Mouse (Mus musculus) liver, embryonic 13.5 days (tissue): Measurements from ENCODE around the gene Slc38a1. TPM values are rescaled to one million over a fixed set of nuclear protein-coding genes. Genes with fewer than 3 reads are reported as not detected.
A peak's percentile ranks its signal among the peaks of the same experiment; 100 is the strongest.

Source experiments
- ATAC-seq: fragments of 200-750 bp; cut with Nextera tagmentation; 2 replicates; pipeline ENCODE4 v1.8.0; 2017; ENCODE audit warnings: low read depth, mild to moderate bottlenecking, moderate number of reproducible peaks, moderate library complexity
- DNase-seq: peaks from one replicate; pipeline ENCODE4 v3.0.0; 2022
- H3K27ac ChIP-seq: fragments of 300-500 bp; sonication (generic); 2 replicates; pipeline ENCODE4 v1.5.1; 2015; ENCODE audit warnings: moderate library complexity, mild to moderate bottlenecking, inconsistent platforms
- H3K27me3 ChIP-seq: fragments of 300-500 bp; sonication (generic); 2 replicates; pipeline ENCODE4 v1.6.1; 2015; ENCODE audit warnings: mild to moderate bottlenecking, inconsistent platforms
- H3K36me3 ChIP-seq: fragments of 300-500 bp; sonication (generic); 2 replicates; pipeline ENCODE4 v1.6.1; 2015; ENCODE audit warnings: mild to moderate bottlenecking, inconsistent platforms
- H3K4me1 ChIP-seq: fragments of 300-500 bp; sonication (generic); replicated peaks from 2 replicates; pipeline ENCODE4 v1.6.1; 2015; ENCODE audit warnings: inconsistent platforms
- H3K4me2 ChIP-seq: fragments of 300-500 bp; sonication (generic); 2 replicates; pipeline ENCODE4 v1.6.1; 2015; ENCODE audit warnings: inconsistent platforms, mild to moderate bottlenecking, moderate library complexity
- H3K4me3 ChIP-seq: fragments of 300-500 bp; sonication (generic); replicated peaks from 2 replicates; pipeline ENCODE4 v1.5.1; 2015; ENCODE audit warnings: mild to moderate bottlenecking, inconsistent platforms
- H3K9ac ChIP-seq: fragments of 300-500 bp; sonication (generic); 2 replicates; pipeline ENCODE4 v1.6.1; 2015; ENCODE audit warnings: mild to moderate bottlenecking, inconsistent platforms
- H3K9me3 ChIP-seq: fragments of 300-500 bp; sonication (generic); replicated peaks from 2 replicates; pipeline ENCODE4 v1.6.1; 2016; ENCODE audit warnings: inconsistent platforms
- whole genome bisulfite sequencing: fragments of 180-500 bp; shearing (Covaris S2); methylation state at CpG from one replicate; pipeline ENCODE4 v1.1.7; 2015; ENCODE audit not compliant: insufficient replicate concordance; 5-methylcytosine and 5-hydroxymethylcytosine counted together
- polyA plus RNA-seq: library from polyadenylated mRNA; unstranded; fragments of >200 nt; fragmentation: Nextera tagmentation; extraction: Ambion mirVana; gene quantifications from 2 replicates; pipeline ENCODE4 v1.2.1, GENCODE M21; 2015

Gene Slc38a1
- polyA plus RNA-seq, 1 experiment from 2014 or later = 29.6 TPM

- H3K9me3 ChIP-seq = no peaks in the 10 kb centered on the region
- no peak overlapping the region for H3K9ac ChIP-seq
- no peak overlapping the region for H3K4me3 ChIP-seq
- no peak for DNase-seq
- ATAC-seq = no peak
- no peaks in the 10 kb centered on the region for H3K27me3 ChIP-seq
- H3K4me1 ChIP-seq = peaks cover 7% of the 10 kb centered on the region; the same call in 1 of the 2 replicates
- peaks cover 61% of the 10 kb centered on the region for H3K36me3 ChIP-seq
- H3K27ac ChIP-seq = no peak overlapping the region
- WGBS = 84% methylated on average over 5 of the region's 5 CpGs
- no peak overlapping the region for H3K4me2 ChIP-seq
Observed at GRCm38 (mm10) chr15:96607422-96607821, 35.3 kb downstream of the Slc38a1 start.

GRCm38 (mm10) chr15:96604282-96604681, 38.4 kb downstream of the Slc38a1 start:
- Histone ChIP-seq H3K4me2 (no peak overlapping the region), H3K9ac (no peak overlapping the region), H3K4me1 (peaks cover 14% of the 10 kb centered on the region), H3K27me3 (no peaks in the 10 kb centered on the region), H3K9me3 (no peaks in the 10 kb centered on the region), H3K36me3 (peaks cover 41% of the 10 kb centered on the region), H3K27ac (no peak overlapping the region), H3K4me3 (no peak overlapping the region)
- DNase-seq = no peak
- 73% methylated on average over 10 of the region's 10 CpGs for WGBS
- ATAC-seq = no peak

- Histone ChIP-seq H3K4me2 (no peak overlapping the region), H3K4me1 (peaks cover 23% of the 10 kb centered on the region), H3K9me3 (no peaks in the 10 kb centered on the region), H3K27ac (no peak overlapping the region), H3K9ac (no peak overlapping the region), H3K27me3 (no peaks in the 10 kb centered on the region), H3K36me3 (peaks cover 31% of the 10 kb centered on the region), H3K4me3 (no peak overlapping the region)
- DNase-seq = no peak
- 89% methylated on average over 16 of the region's 16 CpGs for WGBS
- no peak for ATAC-seq
Observed at GRCm38 (mm10) chr15:96602043-96602442, 40.7 kb downstream of the Slc38a1 start.

GRCm38 (mm10) chr15:96599852-96600781, 42.6 kb downstream of the Slc38a1 start:
- Histone ChIP-seq H3K9me3 (no peaks in the 10 kb centered on the region), H3K4me3 (no peak overlapping the region), H3K27me3 (no peaks in the 10 kb centered on the region), H3K4me1 (peaks cover 16% of the 10 kb centered on the region), H3K36me3 (peaks cover 23% of the 10 kb centered on the region), H3K27ac (no peak overlapping the region), H3K9ac (no peak overlapping the region), H3K4me2 (no peak overlapping the region)
- ATAC-seq = no peak
- DNase-seq = no peak
- WGBS = 78% methylated on average over 21 of the region's 21 CpGs

- Histone ChIP-seq H3K4me2 (no peak overlapping the region), H3K9me3 (no peaks in the 10 kb centered on the region), H3K4me1 (peaks cover 23% of the 10 kb centered on the region), H3K9ac (no peak overlapping the region), H3K27me3 (no peaks in the 10 kb centered on the region), H3K4me3 (no peak overlapping the region), H3K27ac (no peak overlapping the region), H3K36me3 (peaks cover 18% of the 10 kb centered on the region)
- WGBS = 42% methylated on average over 11 of the region's 11 CpGs
- no peak for ATAC-seq
- DNase-seq = peak; percentile 9
Observed at GRCm38 (mm10) chr15:96598888-96599578, 43.7 kb downstream of the Slc38a1 start.

- ATAC-seq (no peak), DNase-seq (no peak)
- Histone ChIP-seq H3K9me3 (no peaks in the 10 kb centered on the region), H3K4me2 (no peak overlapping the region), H3K27me3 (no peaks in the 10 kb centered on the region), H3K4me3 (no peak overlapping the region), H3K27ac (no peak overlapping the region), H3K4me1 (peaks cover 28% of the 10 kb centered on the region), H3K36me3 (peaks cover 14% of the 10 kb centered on the region), H3K9ac (no peak overlapping the region)
- 86% methylated on average over 9 of the region's 9 CpGs for WGBS
Observed at GRCm38 (mm10) chr15:96597116-96597515, 45.6 kb downstream of the Slc38a1 start.

GRCm38 (mm10) chr15:96594316-96594715, 48.4 kb downstream of the Slc38a1 start:
- Histone ChIP-seq H3K4me3 (no peak overlapping the region), H3K36me3 (peaks cover 26% of the 10 kb centered on the region), H3K27me3 (no peaks in the 10 kb centered on the region), H3K9me3 (no peaks in the 10 kb centered on the region), H3K9ac (no peak overlapping the region), H3K27ac (no peak overlapping the region), H3K4me1 (peaks cover 23% of the 10 kb centered on the region), H3K4me2 (no peak overlapping the region)
- 82% methylated on average over 7 of the region's 7 CpGs for WGBS
- ATAC-seq (no peak), DNase-seq (no peak)

- no peak overlapping the region for H3K4me3 ChIP-seq
- peaks cover 30% of the 10 kb centered on the region for H3K36me3 ChIP-seq
- 63% methylated on average over 7 of the region's 7 CpGs for WGBS
- H3K9me3 ChIP-seq = no peaks in the 10 kb centered on the region
- no peaks in the 10 kb centered on the region for H3K27me3 ChIP-seq
- ATAC-seq (no peak), DNase-seq (no peak)
- no peak overlapping the region for H3K4me2 ChIP-seq
- peaks cover 18% of the 10 kb centered on the region for H3K4me1 ChIP-seq
- no peak overlapping the region for H3K27ac ChIP-seq
- no peak overlapping the region for H3K9ac ChIP-seq
Observed at GRCm38 (mm10) chr15:96593866-96594265, 48.8 kb downstream of the Slc38a1 start.

GRCm38 (mm10) chr15:96593457-96593856, 49.3 kb downstream of the Slc38a1 start:
- ATAC-seq = no peak
- no peak overlapping the region; the same call in 1 of the 2 replicates for H3K27ac ChIP-seq
- H3K4me2 ChIP-seq = no peak overlapping the region
- H3K36me3 ChIP-seq = peaks cover 34% of the 10 kb centered on the region
- no peak overlapping the region for H3K9ac ChIP-seq
- DNase-seq = no peak
- no peaks in the 10 kb centered on the region for H3K9me3 ChIP-seq
- H3K4me3 ChIP-seq = no peak overlapping the region
- no peaks in the 10 kb centered on the region for H3K27me3 ChIP-seq
- 69% methylated on average over 6 of the region's 6 CpGs for WGBS
- H3K4me1 ChIP-seq = peaks cover 14% of the 10 kb centered on the region

- no peaks in the 10 kb centered on the region for H3K9me3 ChIP-seq
- peaks cover 13% of the 10 kb centered on the region for H3K4me1 ChIP-seq
- DNase-seq (no peak), ATAC-seq (no peak)
- no peak overlapping the region for H3K4me3 ChIP-seq
- H3K4me2 ChIP-seq = no peak overlapping the region
- no peak overlapping the region for H3K27ac ChIP-seq
- H3K36me3 ChIP-seq = peaks cover 37% of the 10 kb centered on the region
- 75% methylated on average over 13 of the region's 13 CpGs for WGBS
- H3K9ac ChIP-seq = no peak overlapping the region
- no peaks in the 10 kb centered on the region for H3K27me3 ChIP-seq
Observed at GRCm38 (mm10) chr15:96592976-96593375, 49.7 kb downstream of the Slc38a1 start.

- DNase-seq (no peak), ATAC-seq (no peak)
- H3K4me3 ChIP-seq = no peak overlapping the region
- peaks cover 13% of the 10 kb centered on the region for H3K4me1 ChIP-seq
- H3K36me3 ChIP-seq = peaks cover 43% of the 10 kb centered on the region
- no peak overlapping the region for H3K4me2 ChIP-seq
- H3K9ac ChIP-seq = no peak overlapping the region
- 81% methylated on average over 10 of the region's 10 CpGs for WGBS
- H3K27me3 ChIP-seq = no peaks in the 10 kb centered on the region
- no peak overlapping the region for H3K27ac ChIP-seq
- no peaks in the 10 kb centered on the region for H3K9me3 ChIP-seq
Observed at GRCm38 (mm10) chr15:96591876-96592417, 50.8 kb downstream of the Slc38a1 start.
